Mouse (Mus musculus): Measurements from ENCODE around the gene Snx29.

DNA sequence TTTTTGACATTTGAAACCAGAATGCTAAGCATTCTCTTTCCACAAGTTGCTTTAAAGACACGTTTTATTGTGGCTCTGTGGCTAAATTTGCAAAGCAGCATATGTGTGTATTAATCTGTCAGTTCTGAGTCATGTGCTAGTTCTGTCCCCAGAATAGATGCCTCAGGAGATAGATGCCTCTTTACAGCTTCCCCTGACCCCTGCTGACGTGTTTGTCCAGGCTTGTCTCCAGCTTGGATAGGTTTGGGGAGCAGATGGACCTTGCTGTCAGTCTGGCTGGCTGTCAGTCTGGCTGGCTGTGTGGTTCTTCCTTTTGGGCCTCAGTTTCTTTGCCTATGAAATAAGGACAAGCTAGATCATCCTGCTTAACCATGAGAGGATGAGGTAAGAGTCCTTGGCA lies 292.9 kb downstream of the Snx29 start:
- TF ChIP-seq CTCF (conservative IDR thresholded peaks at IDR 0.05; ENCODE audit: low read length) (no peak), POU5F1 (IDR thresholded peaks at IDR 0.05; ENCODE audit: borderline replicate concordance, low read length) (no peak)

All from E14TG2a.4 (cell line).